Mouse (Mus musculus) spleen, postnatal 10 days (tissue): ENCODE measurements around the gene Acvr1.

ENCODE experiments used
- DNase-seq, 2 experiments: peaks; one replicate each; pipeline ENCODE4 v3.0.0; 2021 to 2022; ENCODE audit warnings: low spot score in 2 of 2

Gene Acvr1

GRCm38 (mm10) chr2:58567066-58567810 is at the start of gene Acvr1, which contains the start of gene Upp2:
Acvr1 (minus strand) TSS chr2:58567157.
Upp2 (plus strand) TSS chr2:58567298.
- peak; percentile 9 to 50 for DNase-seq

- DNase-seq, result no peak
These were observed 48.8 kb upstream of the Acvr1 start for GRCm38 (mm10) chr2:58615766-58616165.

- no peak for DNase-seq
These were observed 47.9 kb upstream of the Acvr1 start for GRCm38 (mm10) chr2:58614851-58615250.

GRCm38 (mm10) chr2:58613720-58614119 is 46.8 kb upstream of the Acvr1 start:
- no peak for DNase-seq

- no peak for DNase-seq
These were observed 37.8 kb upstream of the Acvr1 start for GRCm38 (mm10) chr2:58604791-58605190.

- no peak for DNase-seq
These were observed 36.4 kb upstream of the Acvr1 start for GRCm38 (mm10) chr2:58603379-58603778.

- no peak for DNase-seq
These were observed 34.4 kb upstream of the Acvr1 start for GRCm38 (mm10) chr2:58601382-58601781.

- DNase-seq, result no peak
These were observed 32.7 kb upstream of the Acvr1 start for GRCm38 (mm10) chr2:58599639-58600038.

GRCm38 (mm10) chr2:58597556-58597955 is 30.6 kb upstream of the Acvr1 start:
- no peak for DNase-seq

GRCm38 (mm10) chr2:58596774-58597342 is 29.9 kb upstream of the Acvr1 start:
- no peak for DNase-seq

GRCm38 (mm10) chr2:58595350-58595749 is 28.4 kb upstream of the Acvr1 start:
- no peak for DNase-seq

GRCm38 (mm10) chr2:58590055-58590454 is 23.1 kb upstream of the Acvr1 start:
- no peak for DNase-seq

GRCm38 (mm10) chr2:58589637-58590036 is 22.7 kb upstream of the Acvr1 start:
- no peak for DNase-seq

- DNase-seq, result no peak
These were observed 19.4 kb upstream of the Acvr1 start for GRCm38 (mm10) chr2:58586311-58586710.

GRCm38 (mm10) chr2:58574167-58574566 is 7.2 kb upstream of the Acvr1 start:
- DNase-seq, result no peak

GRCm38 (mm10) chr2:58568841-58569645 is 2.1 kb upstream of the Acvr1 start:
- no peak for DNase-seq

- DNase-seq, result no peak
These were observed 1.1 kb upstream of the Acvr1 start for GRCm38 (mm10) chr2:58567866-58568719.

GRCm38 (mm10) chr2:58566410-58567065 is 419 bp downstream of the Acvr1 start:
- peak; percentile 11 to 43 for DNase-seq

- no peak for DNase-seq
These were observed 928 bp downstream of the Acvr1 start for GRCm38 (mm10) chr2:58566049-58566409.

- DNase-seq, result no peak
These were observed 1.7 kb downstream of the Acvr1 start for GRCm38 (mm10) chr2:58565267-58565666.

GRCm38 (mm10) chr2:58562137-58562536 is 4.8 kb downstream of the Acvr1 start:
- no peak for DNase-seq
